Mouse (Mus musculus) megakaryocyte-erythroid progenitor cell, adult 5-6 weeks (primary cell): ENCODE measurements around the gene Gm7951. TPM values are rescaled to one million over a fixed set of nuclear protein-coding genes. Genes with fewer than 3 reads are reported as not detected.
"Not testable (repeated sequence)": the region's sequence is repeated elsewhere in the genome, so short reads cannot be mapped to it uniquely, and the experiment has no call there.

Experiments used
- ATAC-seq: replicated peaks from 2 replicates; pipeline ENCODE4 v1.8.0; 2016; ENCODE audit warnings: mild to moderate bottlenecking, inconsistent platforms; ENCODE audit not compliant: severe bottlenecking, poor library complexity, low FRiP score, low TSS enrichment
- total RNA-seq, 2 experiments: library from RNA; stranded (forward) in 1 of 2; stranded (reverse) in 1 of 2; fragments of 200-1000, 215-1000 nt in 1 of 2; fragments of >200 nt in 1 of 2; fragmentation: Nextera tagmentation in 1 of 2; gene quantifications; 2 replicates each; pipeline ENCODE4 v1.2.3; 2014 to 2017

Gm7951 gene
- total RNA-seq (2014; fragmentation: Nextera tagmentation), result not detected in 2 replicates
- not detected in 2 replicates for total RNA-seq (2017)

DNA sequence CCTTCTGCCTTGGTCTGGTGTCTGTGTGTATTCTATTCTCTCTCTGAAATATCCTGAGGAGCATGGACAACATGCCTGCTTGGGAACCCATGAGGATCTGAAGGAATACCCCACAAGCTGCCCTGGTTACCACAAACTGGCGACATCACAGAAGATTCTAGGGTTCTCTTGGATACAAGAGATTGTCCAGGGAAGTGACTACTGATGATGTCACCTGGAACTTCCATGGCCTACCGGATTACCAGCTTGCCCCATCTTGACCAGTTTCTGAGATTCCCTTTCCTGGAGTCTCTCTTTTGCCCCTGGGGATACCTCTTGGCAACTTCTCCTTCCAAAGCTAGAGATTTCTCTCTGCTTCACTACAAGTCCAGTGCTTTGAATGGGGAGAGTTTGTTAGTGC, at the start of gene Gm7951:
Gene Gm7951, minus strand, starts transcription at position 101 of the 400 bp plus-strand sequence.
- ATAC-seq, result not testable (repeated sequence)

DNA sequence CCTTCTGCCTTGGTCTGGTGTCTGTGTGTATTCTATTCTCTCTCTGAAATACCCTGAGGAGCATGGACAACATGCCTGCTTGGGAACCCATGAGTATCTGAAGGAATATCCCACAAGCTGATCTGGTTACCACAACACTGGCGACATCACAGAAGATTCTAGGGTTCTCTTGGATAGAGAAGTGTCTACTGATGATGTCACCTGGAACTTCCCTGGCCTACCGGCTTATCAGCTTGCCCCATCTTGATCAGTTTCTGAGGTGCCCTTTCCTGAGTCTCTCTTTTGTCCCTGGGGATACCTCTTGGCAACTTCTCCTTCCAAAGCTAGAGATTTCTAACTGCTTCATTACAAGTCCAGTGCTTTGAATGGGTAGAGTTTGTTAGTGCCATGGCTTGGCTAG, 45.4 kb upstream of the Gm7951 start, which contains the start of gene Gm17027:
Gene Gm17027, minus strand, starts transcription at position 101 of the 400 bp plus-strand sequence.
- not testable (repeated sequence) for ATAC-seq

DNA sequence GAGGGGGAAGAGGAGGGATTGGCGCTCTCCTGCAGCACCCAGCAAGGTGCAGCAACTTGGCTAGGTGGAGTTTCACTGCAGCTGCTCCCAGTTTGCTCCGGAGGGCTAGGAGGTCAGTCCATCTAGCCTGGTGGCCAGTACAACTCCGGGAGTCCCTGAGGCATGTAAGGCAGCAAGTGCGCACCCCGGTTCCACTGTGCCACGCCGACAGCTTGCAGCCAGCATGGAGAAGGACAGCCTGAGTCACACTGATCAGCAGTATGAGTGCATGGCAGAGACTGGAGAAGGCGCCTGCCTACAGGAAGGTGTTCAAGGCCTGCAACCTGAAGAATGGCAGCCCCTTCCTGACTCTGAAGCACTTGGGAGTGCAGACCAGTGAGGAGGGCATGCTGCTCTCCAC, 17.4 kb upstream of the Gm7951 start:
- not testable (repeated sequence) for ATAC-seq

DNA sequence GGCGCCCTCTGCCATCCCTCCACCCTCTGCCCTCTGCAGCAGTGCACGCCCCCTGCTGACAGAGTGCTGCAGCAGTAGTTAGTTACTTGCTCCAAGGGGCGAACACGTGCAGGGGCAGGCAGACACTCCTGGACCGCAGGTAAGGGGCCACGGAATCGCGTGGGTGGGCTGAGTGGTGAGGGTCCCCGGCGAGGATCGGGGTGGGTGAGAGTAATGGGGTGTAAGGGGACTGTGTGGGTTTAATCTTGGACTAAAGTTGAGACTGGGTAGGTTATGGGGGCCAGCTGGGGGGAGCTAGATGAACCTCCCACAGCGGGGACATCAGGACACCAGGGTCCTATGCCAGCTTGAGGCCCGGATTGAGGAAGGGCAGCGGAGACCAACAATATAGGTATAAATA, 16.6 kb upstream of the Gm7951 start:
- ATAC-seq, result not testable (repeated sequence)

Other genes with a start within 250 kb of the Gm7951 start
- gene Gm7980, start 210.1 kb downstream of the Gm7951 start, total RNA-seq (2014; fragmentation: Nextera tagmentation), result not detected in 2 replicates
- not detected in 2 replicates for gene Gm7980, start 210.1 kb downstream of the Gm7951 start, total RNA-seq (2017)
- gene 1700049E17Rik1, start 192.4 kb downstream of the Gm7951 start, total RNA-seq (2014; fragmentation: Nextera tagmentation), result not detected in 2 replicates
- not detected in 2 replicates for gene 1700049E17Rik1, start 192.4 kb downstream of the Gm7951 start, total RNA-seq (2017)
- gene 1700024B05Rik, start 173.4 kb downstream of the Gm7951 start, total RNA-seq (2014; fragmentation: Nextera tagmentation), result not detected in 2 replicates
- gene 1700024B05Rik, start 173.4 kb downstream of the Gm7951 start, total RNA-seq (2017), result not detected in 2 replicates
- not detected in 2 replicates for gene Gm6401, start 149.4 kb downstream of the Gm7951 start, total RNA-seq (2014; fragmentation: Nextera tagmentation)
- not detected in 2 replicates for gene Gm6401, start 149.4 kb downstream of the Gm7951 start, total RNA-seq (2017)
- gene Gm3543, start 134.0 kb downstream of the Gm7951 start, total RNA-seq (2014; fragmentation: Nextera tagmentation), result not detected in 2 replicates
- gene Gm3543, start 134.0 kb downstream of the Gm7951 start, total RNA-seq (2017), result not detected in 2 replicates
- gene Gm17027, start 45.3 kb upstream of the Gm7951 start, total RNA-seq (2014; fragmentation: Nextera tagmentation), result not detected in 2 replicates
- gene Gm17027, start 45.3 kb upstream of the Gm7951 start, total RNA-seq (2017), result not detected in 2 replicates
- gene Gm3573, start 73.4 kb upstream of the Gm7951 start, total RNA-seq (2014; fragmentation: Nextera tagmentation), result not detected in 2 replicates
- not detected in 2 replicates for gene Gm3573, start 73.4 kb upstream of the Gm7951 start, total RNA-seq (2017)
- gene Gm17026, start 142.7 kb upstream of the Gm7951 start, total RNA-seq (2014; fragmentation: Nextera tagmentation), result not detected in 2 replicates
- not detected in 2 replicates for gene Gm17026, start 142.7 kb upstream of the Gm7951 start, total RNA-seq (2017)
- gene Gm9611, start 180.0 kb upstream of the Gm7951 start, total RNA-seq (2014; fragmentation: Nextera tagmentation), result not detected in 2 replicates
- not detected in 2 replicates for gene Gm9611, start 180.0 kb upstream of the Gm7951 start, total RNA-seq (2017)
- gene Gm7995, start 192.8 kb upstream of the Gm7951 start, total RNA-seq (2014; fragmentation: Nextera tagmentation), result not detected in 2 replicates
- gene Gm7995, start 192.8 kb upstream of the Gm7951 start, total RNA-seq (2017), result not detected in 2 replicates